Mouse (Mus musculus) midbrain, embryonic 15.5 days (tissue): Measurements from ENCODE around the gene Gngt2. TPM values are rescaled to one million over a fixed set of nuclear protein-coding genes. Genes with fewer than 3 reads are reported as not detected.
"Not testable (repeated sequence)": the region's sequence is repeated elsewhere in the genome, so short reads cannot be mapped to it uniquely, and the experiment has no call there.

ENCODE experiments used
- ATAC-seq: fragments of 200-750 bp; cut with Nextera tagmentation; replicated peaks from 2 replicates; pipeline ENCODE4 v1.8.0; 2017; ENCODE audit warnings: moderate TSS enrichment
- H3K27ac ChIP-seq: fragments of 300-500 bp; sonication (generic); 2 replicates; pipeline ENCODE4 v1.5.1; 2015; ENCODE audit warnings: mild to moderate bottlenecking, inconsistent platforms
- H3K27me3 ChIP-seq: fragments of 300-500 bp; sonication (generic); replicated peaks from 2 replicates; pipeline ENCODE4 v1.6.1; 2015; ENCODE audit warnings: inconsistent platforms
- H3K36me3 ChIP-seq: fragments of 300-500 bp; sonication (generic); replicated peaks from 2 replicates; pipeline ENCODE4 v1.6.1; 2015; ENCODE audit warnings: inconsistent platforms
- H3K4me1 ChIP-seq: fragments of 300-500 bp; sonication (generic); 2 replicates; pipeline ENCODE4 v1.6.1; 2015; ENCODE audit warnings: inconsistent platforms
- H3K4me2 ChIP-seq: fragments of 300-500 bp; sonication (generic); 2 replicates; pipeline ENCODE4 v1.6.1; 2015; ENCODE audit warnings: inconsistent platforms, mild to moderate bottlenecking, moderate library complexity
- H3K4me3 ChIP-seq: fragments of 300-500 bp; sonication (generic); 2 replicates; pipeline ENCODE4 v1.5.1; 2015; ENCODE audit warnings: mild to moderate bottlenecking, inconsistent platforms
- H3K9ac ChIP-seq: fragments of 300-500 bp; sonication (generic); 2 replicates; pipeline ENCODE4 v1.6.1; 2015; ENCODE audit warnings: mild to moderate bottlenecking, inconsistent platforms
- H3K9me3 ChIP-seq: fragments of 300-500 bp; sonication (generic); 2 replicates; pipeline ENCODE4 v1.6.1; 2016; ENCODE audit warnings: inconsistent platforms
- WGBS: fragments of 180-500 bp; shearing (Covaris S2); methylation state at CpG from one replicate; pipeline ENCODE4 v1.1.7; 2015; ENCODE audit warnings: mixed read lengths; 5-methylcytosine and 5-hydroxymethylcytosine counted together
- polyA plus RNA-seq: library from polyadenylated mRNA; unstranded; fragments of >200 nt; fragmentation: Nextera tagmentation; extraction: Ambion mirVana; gene quantifications from 2 replicates; pipeline ENCODE4 v1.2.1, GENCODE M21; 2015

The Gngt2 gene
- polyA plus RNA-seq, 1 experiment from 2014 or later = 2.8 TPM

DNA sequence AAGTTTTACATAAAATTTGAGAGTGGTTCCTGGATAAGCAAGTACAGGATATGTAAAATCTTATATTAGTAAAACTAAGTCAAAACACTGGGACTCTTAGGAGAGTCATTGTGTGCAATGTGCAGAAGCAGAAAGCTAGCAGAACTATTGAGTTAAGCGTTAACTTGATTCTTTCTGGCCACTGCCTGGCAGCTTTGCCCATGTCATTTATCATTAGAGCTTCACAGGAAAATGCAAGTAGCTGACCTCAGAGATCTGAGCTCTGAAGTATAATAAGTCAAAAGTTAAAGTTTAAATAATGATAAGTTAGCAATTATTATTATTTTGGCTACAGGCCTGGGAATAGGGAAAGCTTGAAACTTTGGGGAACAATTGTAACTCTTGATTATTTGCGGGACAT, 42.8 kb downstream of the Gngt2 start:
- WGBS = 82% methylated on average over 2 of the region's 2 CpGs
- not testable (repeated sequence) for H3K27me3 ChIP-seq, ATAC-seq, H3K4me2 ChIP-seq, H3K36me3 ChIP-seq, H3K9me3 ChIP-seq, H3K9ac ChIP-seq, H3K4me1 ChIP-seq, H3K4me3 ChIP-seq, H3K27ac ChIP-seq

DNA sequence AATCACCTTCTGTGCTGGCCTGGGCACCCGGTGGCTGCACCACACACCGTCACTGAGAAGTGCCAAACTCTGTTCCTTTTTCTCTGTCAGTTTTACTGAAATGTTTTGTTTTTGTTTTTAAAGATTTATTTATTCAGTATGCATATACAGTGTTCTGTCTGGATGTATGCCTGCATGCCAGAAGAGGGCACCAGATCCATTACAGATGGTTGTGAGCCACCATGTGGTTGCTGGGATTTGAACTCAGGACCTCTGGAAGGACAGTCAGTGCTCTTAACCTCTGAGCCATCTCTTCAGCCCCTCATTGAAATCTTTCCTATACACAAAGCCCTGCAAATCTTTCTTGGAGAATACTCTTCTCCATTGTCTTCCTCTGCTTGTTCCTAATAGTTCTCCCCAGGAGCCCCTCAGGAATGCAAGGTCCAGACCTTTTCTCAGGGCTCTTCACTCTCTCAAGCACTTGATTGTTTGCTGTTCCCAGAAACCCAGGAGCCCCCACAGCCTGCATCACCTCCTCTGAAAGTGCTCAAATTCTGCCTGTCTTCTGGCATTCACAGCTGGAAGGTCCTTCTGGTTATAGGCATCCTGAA, 53.5 kb downstream of the Gngt2 start:
- Histone ChIP-seq H3K27me3 (no peaks in the 10 kb centered on the region), H3K4me2 (no peak overlapping the region), H3K27ac (no peak overlapping the region), H3K36me3 (no peaks in the 10 kb centered on the region), H3K4me1 (no peaks in the 10 kb centered on the region), H3K4me3 (no peak overlapping the region), H3K9me3 (no peaks in the 10 kb centered on the region), H3K9ac (no peak overlapping the region)
- WGBS = 74% methylated on average over 2 of the region's 2 CpGs
- no peak for ATAC-seq

Other genes starting within 250 kb of the Gngt2 start
- 14.0 and 15.4 TPM in 2 replicates for gene Ngfr, start 249.5 kb upstream of the Gngt2 start, polyA plus RNA-seq
- 166 and 185 TPM in 2 replicates for gene Phb, start 170.3 kb upstream of the Gngt2 start, polyA plus RNA-seq
- gene Zfp652, start 124.5 kb upstream of the Gngt2 start, polyA plus RNA-seq = 28.4 and 28.9 TPM in 2 replicates
- 1.1 and 1.7 TPM in 2 replicates for gene B130006D01Rik, start 113.6 kb upstream of the Gngt2 start, polyA plus RNA-seq
- gene Phospho1, start 12.7 kb upstream of the Gngt2 start, polyA plus RNA-seq = not detected in 2 replicates
- 2.0 and 2.9 TPM in 2 replicates for gene Abi3, start 5.3 kb downstream of the Gngt2 start, polyA plus RNA-seq
- not detected in 2 replicates for gene B4galnt2, start 77.7 kb downstream of the Gngt2 start, polyA plus RNA-seq
- gene Igf2bp1, start 168.7 kb downstream of the Gngt2 start, polyA plus RNA-seq = 14.6 and 15.7 TPM in 2 replicates
- not detected in 2 replicates for gene Gip, start 187.3 kb downstream of the Gngt2 start, polyA plus RNA-seq
- 137 TPM in 2 replicates for gene Snf8, start 197.7 kb downstream of the Gngt2 start, polyA plus RNA-seq
- 41.4 and 44.0 TPM in 2 replicates for gene Ube2z, start 228.2 kb downstream of the Gngt2 start, polyA plus RNA-seq
- 546 and 607 TPM in 2 replicates for gene Atp5g1, start 238.5 kb downstream of the Gngt2 start, polyA plus RNA-seq